Mouse (Mus musculus) ovary, postnatal 14 days (tissue): ENCODE measurements at regions not wholly inside any gene's neighbourhood (a gene's known extent, or its start where the extent isn't known, plus 50 kb on each side); places are given as distances from the start of the nearest gene placed in this dataset.

Experiments used
- DNase-seq: peaks from one replicate; pipeline ENCODE4 v3.0.0; 2022; ENCODE audit warnings: low spot score

- peak; percentile 3 for DNase-seq
Observed at GRCm38 (mm10) chr7:54458386-54458785, 376.9 kb upstream of the Luzp2 start.

DNA sequence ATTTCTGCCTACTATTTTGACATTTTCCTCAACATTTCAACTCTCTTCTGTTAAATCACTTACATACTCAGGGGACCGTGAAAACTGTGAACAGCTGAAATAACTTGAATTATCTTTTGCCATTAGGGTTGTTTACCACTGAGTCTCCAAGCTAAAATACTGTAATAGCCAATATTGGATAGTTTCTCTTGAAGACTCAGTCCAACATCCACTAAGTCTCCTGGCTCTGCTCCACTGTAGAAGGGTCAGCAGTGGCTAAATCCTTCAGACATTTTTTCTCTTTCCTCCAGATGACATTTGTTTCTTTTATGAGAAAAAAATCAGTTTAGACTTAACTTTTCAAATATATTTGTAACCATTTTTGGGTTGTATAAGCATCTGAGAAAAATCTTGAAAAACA is 344.0 kb upstream of the Luzp2 start:
- DNase-seq, result no peak

DNA sequence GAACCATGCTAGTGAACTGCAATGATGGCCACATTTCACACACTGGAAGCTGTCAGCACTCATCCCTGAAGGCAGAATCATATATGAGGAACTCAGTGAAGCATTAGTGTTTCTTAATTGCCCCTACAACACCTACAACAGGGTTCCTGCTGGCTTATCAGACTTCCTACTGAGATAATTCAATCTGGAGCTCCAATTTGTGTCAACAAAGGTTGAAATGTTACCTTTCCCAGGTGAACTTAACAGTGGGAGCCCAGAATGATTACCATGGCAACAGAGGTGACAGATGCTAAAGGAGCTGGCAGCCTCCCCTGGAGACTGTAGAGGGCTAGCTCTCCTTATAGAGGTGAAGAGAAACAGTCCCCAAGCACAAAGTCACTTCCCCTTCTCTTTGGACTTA is 330.1 kb upstream of the Luzp2 start:
- DNase-seq, result no peak

- no peak for DNase-seq
Observed at GRCm38 (mm10) chr7:54507006-54507405, 328.3 kb upstream of the Luzp2 start.

DNA sequence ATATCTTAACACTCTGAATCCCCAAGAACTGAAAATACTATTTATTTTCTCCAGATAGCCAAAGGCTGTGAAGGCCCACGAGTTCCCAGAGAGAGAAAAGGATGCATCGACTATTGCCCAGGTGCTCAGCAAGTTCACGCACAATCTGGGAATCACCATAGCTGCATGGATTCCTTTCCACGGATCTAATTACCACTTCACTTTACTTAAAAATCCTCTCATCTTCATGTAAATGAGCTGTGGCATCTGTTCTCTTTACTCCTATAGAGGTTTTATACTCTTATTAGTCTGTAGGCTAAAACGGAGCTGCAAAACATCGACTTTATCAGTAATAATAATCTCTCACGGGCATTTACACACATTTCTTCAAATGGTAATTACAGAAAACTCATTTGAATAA is 299.6 kb upstream of the Luzp2 start:
- DNase-seq, result no peak

DNA sequence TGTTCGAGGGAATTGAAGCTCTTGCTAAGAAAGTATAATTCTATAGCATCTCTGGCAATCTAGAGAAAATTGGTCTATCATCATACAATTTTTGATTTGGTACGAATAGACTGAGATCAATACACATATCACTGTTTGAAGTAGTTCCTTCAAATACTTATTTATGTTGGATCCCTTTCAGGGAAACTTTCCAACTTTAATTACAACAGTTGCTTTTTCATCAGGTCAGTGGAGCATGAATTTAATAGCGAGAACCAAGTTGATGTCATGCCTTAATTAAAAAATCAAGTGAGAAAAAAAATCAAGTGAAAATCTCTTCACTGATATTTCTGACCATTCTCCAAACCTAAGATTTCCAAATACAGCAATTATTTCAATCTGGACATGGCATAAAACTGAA is 277.9 kb upstream of the Luzp2 start:
- no peak for DNase-seq

GRCm38 (mm10) chr7:54565569-54566179 is 269.6 kb upstream of the Luzp2 start:
- no peak for DNase-seq

GRCm38 (mm10) chr7:54599776-54600175 is 235.5 kb upstream of the Luzp2 start:
- no peak for DNase-seq

- no peak for DNase-seq
Observed at GRCm38 (mm10) chr7:54622436-54622835, 212.9 kb upstream of the Luzp2 start.

GRCm38 (mm10) chr7:54633930-54634329 is 201.4 kb upstream of the Luzp2 start:
- DNase-seq, result no peak

DNA sequence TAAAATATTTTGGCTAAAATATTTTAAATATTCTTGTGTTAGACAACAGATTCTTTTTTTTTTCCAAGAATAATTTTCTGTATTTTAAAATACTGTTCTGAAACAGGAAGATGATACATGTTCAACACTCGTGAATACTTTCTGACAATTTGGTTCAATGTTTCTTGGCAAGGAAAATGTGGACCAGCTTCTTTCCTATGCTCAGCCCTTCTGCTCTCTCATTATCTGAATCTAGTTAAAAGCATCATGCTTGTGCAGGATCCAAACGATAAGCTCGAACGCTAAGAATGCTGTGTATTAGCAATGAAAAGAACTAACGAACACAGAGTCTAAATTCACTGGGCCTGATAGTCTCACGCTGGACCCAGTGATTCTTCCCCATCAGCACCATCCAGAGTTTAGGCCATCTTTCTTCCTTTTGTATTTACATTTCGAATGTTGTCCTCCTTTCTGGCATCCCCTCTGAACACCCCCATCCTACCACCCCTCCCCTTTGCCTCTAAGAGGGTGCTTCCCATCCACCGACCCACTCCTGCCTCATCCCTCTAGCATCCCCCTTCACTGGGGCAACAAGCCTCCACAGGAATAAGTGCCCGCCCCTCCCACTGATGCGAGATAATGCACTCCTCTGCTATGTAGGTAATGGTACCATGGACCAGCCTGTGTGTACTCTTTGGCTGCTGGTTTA is 200.8 kb upstream of the Luzp2 start:
- no peak for DNase-seq

- no peak for DNase-seq
Observed at GRCm38 (mm10) chr7:54645314-54645713, 190.0 kb upstream of the Luzp2 start.

DNA sequence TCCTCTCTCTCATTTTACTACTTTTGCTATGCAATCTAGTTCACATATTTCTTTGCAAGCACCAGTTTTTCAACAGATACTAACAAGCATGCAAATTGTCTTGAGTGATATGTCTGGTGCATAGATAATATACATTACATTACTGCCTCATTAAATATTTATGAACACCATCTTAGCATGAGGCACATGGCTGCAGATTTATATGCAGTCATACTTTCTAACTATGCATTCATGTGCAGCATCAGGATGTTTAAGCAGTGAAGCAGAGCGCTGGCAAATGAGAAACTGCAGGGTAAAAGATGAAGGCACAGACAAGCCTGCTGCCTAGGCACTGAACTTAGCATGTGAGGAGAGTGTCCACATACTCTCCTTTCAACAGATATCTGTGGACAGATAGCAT is 186.3 kb upstream of the Luzp2 start:
- no peak for DNase-seq
